Mouse (Mus musculus): ENCODE data around the gene Rnf150. TPM values are rescaled to one million over a fixed set of nuclear protein-coding genes. Genes with fewer than 3 reads are reported as not detected.
"Not testable (repeated sequence)": the region's sequence is repeated elsewhere in the genome, so short reads cannot be mapped to it uniquely, and the experiment has no call there.

Rnf150 gene
- polyA plus RNA-seq, 1 experiment from 2014 or later: 35.2 TPM

GRCm38 (mm10) chr8:83067906-83068305 is 204.8 kb downstream of the Rnf150 start:
- Histone ChIP-seq H3K27ac (peak overlapping the region; percentile 99), H3K36me3 (ENCODE audit: inconsistent target) (no peaks in the 10 kb centered on the region), H3K4me3 (ENCODE audit: inconsistent target) (no peak overlapping the region), H3K79me2 (ENCODE audit: inconsistent target) (peaks cover 5% of the 10 kb centered on the region; the same call in 1 of the 2 replicates)
- 88% methylated on average over 7 of the region's 7 CpGs for WGBS (ENCODE audit: missing documents)

- H3K36me3 ChIP-seq (ENCODE audit: inconsistent target): no peaks in the 10 kb centered on the region
- no peaks in the 10 kb centered on the region for H3K79me2 ChIP-seq (ENCODE audit: inconsistent target)
- WGBS (ENCODE audit: missing documents): 95% methylated on average over 3 of the region's 3 CpGs
- H3K27ac ChIP-seq: no peak overlapping the region
- H3K4me3 ChIP-seq (ENCODE audit: inconsistent target): no peak overlapping the region
These were observed 211.1 kb downstream of the Rnf150 start for GRCm38 (mm10) chr8:83074248-83074647.

- Histone ChIP-seq H3K27ac (no peak overlapping the region), H3K36me3 (ENCODE audit: inconsistent target) (no peaks in the 10 kb centered on the region)
These were observed 213.5 kb downstream of the Rnf150 start for GRCm38 (mm10) chr8:83076621-83077020.

GRCm38 (mm10) chr8:83077329-83077728 is 214.2 kb downstream of the Rnf150 start:
- 86% methylated on average over 1 of the region's 2 CpGs for WGBS (ENCODE audit: missing documents)
- H3K36me3 ChIP-seq (ENCODE audit: inconsistent target): no peaks in the 10 kb centered on the region
- no peak overlapping the region for H3K27ac ChIP-seq
- no peak overlapping the region for H3K4me3 ChIP-seq (ENCODE audit: inconsistent target)
- H3K79me2 ChIP-seq (ENCODE audit: inconsistent target): no peaks in the 10 kb centered on the region

More at GRCm38 (mm10) chr8:83076621-83077020, 213.5 kb downstream of the Rnf150 start:
- 93% methylated on average over 1 of the region's 1 CpGs for WGBS (ENCODE audit: missing documents)
- H3K4me3 ChIP-seq (ENCODE audit: inconsistent target): no peak overlapping the region
- H3K79me2 ChIP-seq (ENCODE audit: inconsistent target): no peaks in the 10 kb centered on the region

- no peaks in the 10 kb centered on the region; the same call in 1 of the 2 replicates for H3K36me3 ChIP-seq (ENCODE audit: inconsistent target)
- no peak overlapping the region for H3K4me3 ChIP-seq (ENCODE audit: inconsistent target)
- no peaks in the 10 kb centered on the region; the same call in 1 of the 2 replicates for H3K79me2 ChIP-seq (ENCODE audit: inconsistent target)
- WGBS (ENCODE audit: missing documents): 93% methylated on average over 12 of the region's 12 CpGs
- H3K27ac ChIP-seq: no peak overlapping the region
These were observed 215.8 kb downstream of the Rnf150 start for GRCm38 (mm10) chr8:83078701-83079533.

GRCm38 (mm10) chr8:83079534-83079844 is 216.3 kb downstream of the Rnf150 start:
- H3K27ac ChIP-seq: no peak overlapping the region
- no peaks in the 10 kb centered on the region; the same call in 1 of the 2 replicates for H3K36me3 ChIP-seq (ENCODE audit: inconsistent target)
- WGBS (ENCODE audit: missing documents): 95% methylated on average over 4 of the region's 5 CpGs
- H3K79me2 ChIP-seq (ENCODE audit: inconsistent target): no peaks in the 10 kb centered on the region; the same call in 1 of the 2 replicates
- H3K4me3 ChIP-seq (ENCODE audit: inconsistent target): no peak overlapping the region

- WGBS (ENCODE audit: missing documents): 18% methylated on average over 4 of the region's 4 CpGs
- Histone ChIP-seq H3K27ac (peak overlapping the region; percentile 88), H3K36me3 (ENCODE audit: inconsistent target) (no peaks in the 10 kb centered on the region; the same call in 1 of the 2 replicates), H3K79me2 (ENCODE audit: inconsistent target) (no peaks in the 10 kb centered on the region; the same call in 1 of the 2 replicates), H3K4me3 (ENCODE audit: inconsistent target) (no peak overlapping the region)
These were observed 218.1 kb downstream of the Rnf150 start for GRCm38 (mm10) chr8:83081266-83081665.

- H3K4me3 ChIP-seq (ENCODE audit: inconsistent target); H3K79me2 ChIP-seq (ENCODE audit: inconsistent target); H3K36me3 ChIP-seq (ENCODE audit: inconsistent target): not testable (repeated sequence)
- peak overlapping the region; percentile 88 for H3K27ac ChIP-seq
- 52% methylated on average over 5 of the region's 8 CpGs for WGBS (ENCODE audit: missing documents)
These were observed 218.7 kb downstream of the Rnf150 start for GRCm38 (mm10) chr8:83081806-83082205.

- Histone ChIP-seq H3K79me2 (ENCODE audit: inconsistent target) (no peaks in the 10 kb centered on the region; the same call in 1 of the 2 replicates), H3K4me3 (ENCODE audit: inconsistent target) (no peak overlapping the region), H3K27ac (peak overlapping the region; percentile 88), H3K36me3 (ENCODE audit: inconsistent target) (no peaks in the 10 kb centered on the region; the same call in 1 of the 2 replicates)
- WGBS (ENCODE audit: missing documents): 81% methylated on average over 7 of the region's 7 CpGs
These were observed 219.1 kb downstream of the Rnf150 start for GRCm38 (mm10) chr8:83082251-83082650.

- Histone ChIP-seq H3K4me3 (ENCODE audit: inconsistent target) (no peak overlapping the region), H3K27ac (no peak overlapping the region), H3K79me2 (ENCODE audit: inconsistent target) (no peaks in the 10 kb centered on the region; the same call in 1 of the 2 replicates), H3K36me3 (ENCODE audit: inconsistent target) (no peaks in the 10 kb centered on the region; the same call in 1 of the 2 replicates)
- 86% methylated on average over 6 of the region's 6 CpGs for WGBS (ENCODE audit: missing documents)
These were observed 220.3 kb downstream of the Rnf150 start for GRCm38 (mm10) chr8:83083452-83083851.

GRCm38 (mm10) chr8:83085581-83085980 is 222.4 kb downstream of the Rnf150 start:
- Histone ChIP-seq H3K27ac (peak overlapping the region; percentile 94), H3K79me2 (ENCODE audit: inconsistent target) (no peaks in the 10 kb centered on the region; the same call in 1 of the 2 replicates), H3K36me3 (ENCODE audit: inconsistent target) (no peaks in the 10 kb centered on the region; the same call in 1 of the 2 replicates), H3K4me3 (ENCODE audit: inconsistent target) (no peak overlapping the region)
- 48% methylated on average over 3 of the region's 3 CpGs for WGBS (ENCODE audit: missing documents)

GRCm38 (mm10) chr8:83086625-83087024 is 223.5 kb downstream of the Rnf150 start:
- 3% methylated on average over 8 of the region's 8 CpGs for WGBS (ENCODE audit: missing documents)
- Histone ChIP-seq H3K79me2 (ENCODE audit: inconsistent target) (no peaks in the 10 kb centered on the region; the same call in 1 of the 2 replicates), H3K27ac (peak overlapping the region; percentile 94), H3K4me3 (ENCODE audit: inconsistent target) (peak overlapping the region; percentile 16; the same call in 1 of the 2 replicates), H3K36me3 (ENCODE audit: inconsistent target) (no peaks in the 10 kb centered on the region; the same call in 1 of the 2 replicates)

- Histone ChIP-seq H3K4me3 (ENCODE audit: inconsistent target) (0 out of 2 replicates have a peak overlapping the region, but pooled peaks have one; percentile 16), H3K36me3 (ENCODE audit: inconsistent target) (no peaks in the 10 kb centered on the region; the same call in 1 of the 2 replicates), H3K27ac (peak overlapping the region; percentile 94), H3K79me2 (ENCODE audit: inconsistent target) (no peaks in the 10 kb centered on the region; the same call in 1 of the 2 replicates)
These were observed 224.4 kb downstream of the Rnf150 start for GRCm38 (mm10) chr8:83087604-83088003.

- 93% methylated on average over 6 of the region's 6 CpGs for WGBS (ENCODE audit: missing documents)
- peak overlapping the region; percentile 94 for H3K27ac ChIP-seq
- no peak overlapping the region for H3K4me3 ChIP-seq (ENCODE audit: inconsistent target)
- H3K36me3 ChIP-seq (ENCODE audit: inconsistent target): no peaks in the 10 kb centered on the region; the same call in 1 of the 2 replicates
- H3K79me2 ChIP-seq (ENCODE audit: inconsistent target): no peaks in the 10 kb centered on the region; the same call in 1 of the 2 replicates
These were observed 225.0 kb downstream of the Rnf150 start for GRCm38 (mm10) chr8:83088156-83088555.

- H3K27ac ChIP-seq: peak overlapping the region; percentile 94
- H3K79me2 ChIP-seq (ENCODE audit: inconsistent target): no peaks in the 10 kb centered on the region
- WGBS (ENCODE audit: missing documents): 11% methylated on average over 10 of the region's 10 CpGs
- H3K36me3 ChIP-seq (ENCODE audit: inconsistent target): no peaks in the 10 kb centered on the region
- H3K4me3 ChIP-seq (ENCODE audit: inconsistent target): no peak overlapping the region
These were observed 226.3 kb downstream of the Rnf150 start for GRCm38 (mm10) chr8:83089336-83089986.

Measured in macrophage (primary cell).